Mouse (Mus musculus) heart, postnatal 14 days (tissue): ENCODE results near the gene Tex52. TPM values are rescaled to one million over a fixed set of nuclear protein-coding genes. Genes with fewer than 3 reads are reported as not detected.
A peak's percentile ranks its signal among the peaks of the same experiment; 100 is the strongest.

Experiments
- DNase-seq, 2 experiments: peaks; one replicate each; pipeline ENCODE4 v3.0.0; 2021 to 2022
- intact Hi-C: fragments of 180-260 bp; cut with DNase I; formaldehyde crosslinking; loops from one replicate; pipeline ENCODE4 v1.15.1; 2025
- total RNA-seq, 2 experiments: library from RNA; stranded (reverse); gene quantifications; 2 replicates each; pipeline ENCODE4 v1.2.3; 2021

Tex52 gene
- total RNA-seq, 2 experiments from 2014 or later: not detected

DNA sequence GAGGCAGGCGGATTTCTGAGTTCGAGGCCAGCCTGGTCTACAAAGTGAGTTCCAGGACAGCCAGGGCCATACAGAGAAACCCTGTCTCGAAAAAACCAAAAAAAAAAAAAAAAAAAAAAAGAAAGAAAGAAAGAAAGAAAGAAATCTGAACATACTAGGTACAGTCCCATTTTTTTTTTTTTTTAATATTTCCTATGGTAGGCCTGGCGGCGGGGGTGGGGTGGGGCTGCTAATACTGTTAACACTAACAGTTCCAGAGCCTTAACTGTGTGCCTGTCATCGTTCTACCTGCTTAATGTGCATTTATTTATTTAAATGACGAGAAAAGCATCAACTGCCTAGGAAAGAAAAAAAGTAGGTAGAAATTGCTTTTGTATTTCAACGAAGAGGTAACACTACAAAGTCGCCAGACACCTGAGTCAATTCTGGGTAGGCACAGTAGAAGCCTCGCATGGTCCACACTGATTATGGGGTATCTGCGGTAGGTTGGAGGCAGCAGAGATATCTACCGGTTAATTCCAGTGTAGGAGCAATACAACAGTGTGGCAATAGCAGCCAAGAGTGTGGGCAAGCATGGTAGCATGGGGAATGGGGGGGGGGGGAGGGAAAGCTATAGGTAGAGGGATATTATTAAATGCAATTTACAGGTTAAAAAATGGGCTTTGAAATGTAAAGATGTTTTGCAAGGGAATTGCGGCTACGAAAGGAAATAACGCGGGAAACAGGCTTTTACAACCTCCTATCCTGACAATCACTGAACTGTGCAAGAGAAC, 48.4 kb downstream of the Tex52 start:
- intact Hi-C loops: no loop called here
- DNase-seq: no peak

DNA sequence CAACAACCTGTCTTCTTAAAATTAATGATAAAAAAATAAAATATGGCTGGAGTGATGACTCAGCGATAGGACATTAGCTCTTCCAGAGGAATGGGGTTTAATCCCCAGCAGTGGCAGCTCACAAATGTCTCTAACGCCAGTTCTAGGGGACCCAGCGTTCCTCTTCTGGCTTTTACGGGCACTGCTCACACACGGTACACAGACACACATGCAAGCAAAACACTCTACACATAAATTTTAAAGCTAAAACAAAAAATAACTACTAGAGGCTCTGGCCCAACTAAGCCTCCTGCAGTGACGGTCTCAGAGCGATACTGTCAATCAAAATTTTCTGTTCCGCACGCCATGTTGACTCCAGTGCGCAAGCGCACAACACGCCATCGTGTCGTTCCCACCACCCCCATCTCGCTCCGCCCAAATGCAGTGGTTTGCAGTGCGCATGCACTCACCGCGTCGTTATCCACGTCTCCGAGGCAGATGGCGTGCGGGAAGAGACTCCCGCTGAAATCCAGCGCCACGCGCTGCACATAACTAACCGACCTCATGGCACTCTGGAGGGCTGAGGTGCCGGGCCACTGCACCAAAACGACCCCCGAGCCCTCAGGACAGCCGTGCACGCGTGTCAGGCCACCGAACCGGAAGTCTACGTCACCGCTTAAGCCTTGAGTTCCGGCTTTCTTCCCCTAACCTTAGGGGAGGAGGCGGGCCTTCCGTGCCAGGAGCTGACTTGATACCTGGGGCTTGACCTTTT, 49.2 kb downstream of the Tex52 start, which contains the start of gene Itfg2:
Gene Itfg2 (minus strand): TSS at position 663 of the 751 bp plus-strand sequence.
- peak; percentile 94 to 95 for DNase-seq

DNA sequence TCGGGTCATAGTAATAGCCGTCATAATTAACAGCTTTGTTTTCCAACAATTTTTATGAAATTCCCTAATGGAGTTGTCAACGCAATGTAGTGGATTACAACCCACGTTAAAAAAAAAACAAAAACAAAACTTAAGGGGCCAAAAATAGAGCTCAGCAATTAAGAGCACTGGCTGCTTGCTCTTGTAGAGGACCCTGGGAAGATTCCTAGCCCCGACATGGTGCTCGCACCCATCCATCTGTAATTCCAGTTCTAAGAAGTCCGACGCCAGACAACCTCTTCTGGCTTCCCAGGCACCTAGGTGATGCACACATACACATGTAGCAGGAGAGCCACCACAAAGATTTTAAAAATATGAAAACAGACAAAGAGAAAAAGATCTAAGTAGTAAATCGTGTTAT, 49.8 kb downstream of the Tex52 start:
- intact Hi-C loops: no loop called here
- DNase-seq: no peak

More for the DNA sequence above, 49.2 kb downstream of the Tex52 start, which contains the start of gene Itfg2:
- intact Hi-C loops: no loop called here

DNA sequence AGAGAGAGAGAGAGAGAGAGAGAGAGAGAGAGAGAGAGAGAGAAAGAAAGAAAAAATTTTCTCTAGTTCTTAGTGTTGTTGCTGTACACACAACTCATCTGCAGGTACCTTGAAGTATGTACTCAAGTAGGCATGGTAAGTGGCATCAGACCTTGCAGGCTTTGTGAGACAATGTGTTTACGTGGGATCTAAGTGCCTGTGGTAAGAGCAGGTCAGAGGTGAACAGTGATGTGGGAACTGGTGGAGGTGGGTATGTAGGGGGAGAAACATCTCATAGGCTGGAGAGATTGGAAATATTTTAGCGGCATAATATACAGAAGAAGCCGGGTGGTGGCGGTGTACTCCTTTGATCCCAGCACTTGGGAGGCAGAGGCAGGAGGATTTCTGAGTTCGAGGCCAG, 52.3 kb downstream of the Tex52 start:
- no peak for DNase-seq
- intact Hi-C loops: no loop called here

DNA sequence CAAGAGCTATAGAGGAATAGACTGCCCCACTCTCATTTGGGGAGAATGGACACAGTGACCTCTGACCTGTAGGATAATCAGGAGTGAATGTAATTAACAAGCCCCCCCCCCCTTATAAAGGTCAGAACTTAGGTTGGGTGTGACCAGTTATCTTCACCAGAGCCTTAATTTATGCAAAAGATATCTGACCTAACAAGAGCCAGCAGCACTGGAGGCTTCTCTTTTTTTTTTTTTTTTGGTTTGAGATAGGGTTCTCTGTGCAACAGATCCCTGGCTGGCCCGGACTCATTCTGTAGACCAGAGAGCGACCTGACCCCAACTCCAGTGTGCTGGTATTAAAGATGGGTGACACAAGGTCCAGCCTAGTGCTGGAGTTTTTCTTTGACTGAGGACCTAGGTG, 54.0 kb downstream of the Tex52 start:
- intact Hi-C loops: no loop called here

DNA sequence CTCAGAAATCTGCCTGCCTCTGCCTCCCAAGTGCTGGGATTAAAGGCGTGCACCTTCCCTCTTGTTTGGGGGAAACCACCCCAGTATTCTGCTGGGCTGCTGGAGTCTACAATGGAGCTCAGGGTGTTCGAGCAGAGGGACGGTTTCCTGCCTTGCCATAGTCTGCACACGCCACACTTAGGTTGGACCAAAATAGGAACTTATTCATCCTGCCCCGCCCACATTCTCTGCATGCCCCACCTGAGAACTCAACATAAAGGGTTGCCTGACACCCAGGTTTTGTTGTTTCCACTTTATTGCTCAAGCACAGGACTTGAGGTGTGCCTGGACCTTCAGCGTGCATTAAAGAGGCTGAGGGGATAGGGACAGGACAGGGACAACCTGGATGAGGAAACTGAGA, 54.6 kb downstream of the Tex52 start:
- intact Hi-C loops: no loop called here
- no peak for DNase-seq

More for the DNA sequence above, 54.0 kb downstream of the Tex52 start:
- DNase-seq: no peak

DNA sequence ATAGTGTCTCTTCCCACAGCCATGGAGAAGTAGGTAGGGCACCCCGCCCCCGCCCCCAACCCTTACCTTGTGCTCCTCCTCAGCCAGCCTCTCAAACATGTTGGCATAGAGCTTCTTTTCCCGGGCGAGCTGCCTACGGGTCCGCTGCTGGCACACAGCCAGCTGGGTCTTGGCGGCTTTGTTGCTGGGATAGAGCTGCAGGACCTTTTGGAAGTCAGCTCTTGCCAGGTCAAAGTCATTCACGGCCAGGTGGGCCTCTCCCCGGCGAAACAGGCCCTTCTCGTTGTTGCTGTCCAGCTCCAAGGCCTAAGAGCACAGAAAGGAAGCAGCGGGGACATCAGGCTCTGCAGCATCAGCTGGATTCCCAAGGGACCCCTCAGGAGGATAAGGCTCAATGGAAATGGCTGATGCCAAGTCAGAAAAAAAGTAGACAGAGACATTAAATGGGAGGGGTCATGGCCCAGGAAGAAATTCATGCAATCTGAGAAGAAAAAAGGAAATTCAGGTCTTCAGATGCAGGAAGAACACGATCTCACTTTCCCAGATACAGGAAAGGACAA, 57.2 kb downstream of the Tex52 start:
- intact Hi-C loops: no loop called here
- peak; percentile 64 to 68 for DNase-seq

DNA sequence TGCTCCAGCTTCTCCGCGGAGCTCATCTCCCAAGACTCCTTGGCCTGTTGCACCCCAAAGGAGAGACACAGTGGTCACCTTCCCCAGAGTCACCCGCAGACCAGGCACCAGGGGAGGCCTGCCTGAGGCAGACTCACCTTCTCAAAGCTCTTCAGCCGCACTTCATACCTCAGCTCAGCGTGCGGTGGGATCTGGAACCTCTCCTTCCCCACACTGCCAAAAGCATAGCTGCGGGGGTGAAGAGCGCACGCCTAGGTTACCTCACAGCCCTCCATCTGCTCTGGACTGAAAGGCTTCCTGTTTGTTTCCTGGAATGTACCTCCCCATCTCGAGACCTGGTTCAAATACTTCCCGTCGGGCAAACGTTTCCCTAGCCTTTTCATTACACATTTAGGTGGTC, 58.3 kb downstream of the Tex52 start:
- intact Hi-C loops: no loop called here
- DNase-seq: no peak

Other genes with a start within 250 kb of the Tex52 start
- 100 to 1,000 TPM; 105 to 126 TPM for gene Tspan9, start 231.9 kb upstream of the Tex52 start, total RNA-seq
- 1 to 10 TPM; 4.6 to 5.0 TPM for gene Tead4, start 74.6 kb upstream of the Tex52 start, total RNA-seq
- 1 to 10 TPM; 8.0 to 8.3 TPM for gene Tulp3, start 19.6 kb upstream of the Tex52 start, total RNA-seq
- gene Rhno1, start 12.5 kb upstream of the Tex52 start, total RNA-seq: 10 to 100 TPM; 10.3 to 12.9 TPM
- 1 to 10 TPM; 4.1 to 6.3 TPM for gene Foxm1, start 12.5 kb upstream of the Tex52 start, total RNA-seq
- gene Gm44596, start within 50 bp of the Tex52 start, total RNA-seq: not detected
- 1 to 10 TPM; 2.5 to 3.5 TPM for gene Nrip2, start 23.8 kb downstream of the Tex52 start, total RNA-seq
- gene Itfg2, start 49.5 kb downstream of the Tex52 start, total RNA-seq: 10 to 100 TPM; 22.3 to 23.2 TPM
- gene Fkbp4, start 63.2 kb downstream of the Tex52 start, total RNA-seq: 100 to 1,000 TPM; 259 to 278 TPM
- 1 to 10 TPM in 1 of 2 experiments, under 1 TPM in 1; 1.00 to 1.1 TPM for gene Pzp, start 151.3 kb downstream of the Tex52 start, total RNA-seq
- gene A2ml1, start 206.2 kb downstream of the Tex52 start, total RNA-seq: not detected
- gene Klrb1a, start 248.1 kb downstream of the Tex52 start, total RNA-seq: not detected